Mouse (Mus musculus) cerebellum, postnatal 14 days (tissue): Measurements from ENCODE around the gene Pilra.

Experiments used
- DNase-seq, 2 experiments: peaks; one replicate each; pipeline ENCODE4 v3.0.0; 2021; ENCODE audit warnings: mixed read lengths in 2 of 2

Gene Pilra

DNA sequence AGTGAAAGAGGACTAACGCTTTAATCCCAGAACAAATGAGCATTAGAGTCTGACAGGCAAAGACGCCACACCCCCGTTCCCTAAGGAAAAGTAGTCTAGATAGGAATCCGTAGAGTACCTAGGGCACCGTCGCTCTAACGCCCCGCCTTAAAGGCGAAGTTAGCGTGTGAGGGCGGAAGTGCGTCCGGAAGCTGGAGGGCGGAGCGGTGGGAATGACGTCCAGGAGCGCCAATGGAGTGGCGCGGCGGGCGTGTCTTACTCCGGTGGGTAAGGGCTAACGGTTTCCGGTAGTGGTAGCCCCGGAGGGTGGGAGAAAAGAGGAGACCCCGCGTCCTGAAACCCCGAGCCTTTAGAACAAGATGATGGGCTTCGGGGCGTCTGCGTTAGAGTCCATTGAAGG lies 57.4 kb downstream of the Pilra start, which contains the start of gene Ppp1r35:
Gene Ppp1r35 (plus strand): TSS at position 215 of the 400 bp plus-strand sequence.
- peak; percentile 98 for DNase-seq

DNA sequence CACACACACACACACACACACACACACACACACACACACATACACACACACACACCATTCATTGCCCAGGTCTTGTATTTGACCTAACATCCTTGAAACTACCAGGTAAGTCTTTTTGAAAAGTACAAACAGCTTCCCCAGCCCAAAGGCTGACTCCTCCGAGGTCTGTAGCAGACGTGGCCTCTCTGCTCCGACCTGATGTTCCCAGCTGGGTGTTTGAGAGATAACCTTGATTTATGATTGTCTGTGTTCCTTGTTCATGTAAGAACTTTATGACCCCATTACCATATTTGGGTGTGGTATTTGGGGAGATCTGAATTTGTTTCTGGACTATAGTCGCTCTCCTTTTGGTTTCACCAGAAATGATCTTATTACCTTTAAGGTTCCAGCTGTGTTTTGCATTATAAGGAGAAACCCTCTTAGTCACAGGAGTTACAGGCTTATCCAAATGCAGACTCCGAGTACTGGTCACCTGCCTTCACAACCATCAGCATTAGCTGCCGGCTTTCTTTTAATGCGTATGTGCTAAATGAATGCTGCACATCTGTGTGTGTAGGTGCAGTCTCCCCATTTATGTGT lies 58.7 kb downstream of the Pilra start:
- DNase-seq: no peak

DNA sequence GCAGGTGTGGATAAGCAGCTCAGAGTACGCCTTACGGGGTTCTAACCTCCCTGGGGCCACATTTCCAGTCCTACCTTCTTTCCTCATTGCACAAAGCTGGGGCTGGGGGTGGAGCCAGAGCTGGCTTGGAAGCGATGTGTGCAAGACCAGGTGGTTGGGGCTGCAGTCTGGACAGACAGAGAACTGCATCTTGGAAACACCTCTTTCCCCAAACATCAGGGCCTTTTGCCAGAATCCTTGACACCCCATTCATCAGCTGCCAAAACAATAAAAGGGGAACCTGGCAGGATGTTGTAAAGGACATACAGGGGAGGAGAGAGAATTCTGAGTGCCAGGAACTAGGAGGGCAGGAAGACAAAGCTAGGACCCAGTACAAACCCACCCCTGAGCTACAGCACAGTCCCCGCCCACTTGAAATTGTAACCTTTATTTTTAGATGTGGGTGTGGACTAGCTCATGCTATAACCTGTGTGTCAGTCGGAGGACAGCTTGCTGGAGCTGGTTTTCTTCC lies 59.6 kb downstream of the Pilra start:
- peak in 1 of 2 experiments; percentile 39 for DNase-seq

GRCm38 (mm10) chr5:137775587-137776290 lies 60.3 kb downstream of the Pilra start:
- peak in 1 of 2 experiments; percentile 0 for DNase-seq

DNA sequence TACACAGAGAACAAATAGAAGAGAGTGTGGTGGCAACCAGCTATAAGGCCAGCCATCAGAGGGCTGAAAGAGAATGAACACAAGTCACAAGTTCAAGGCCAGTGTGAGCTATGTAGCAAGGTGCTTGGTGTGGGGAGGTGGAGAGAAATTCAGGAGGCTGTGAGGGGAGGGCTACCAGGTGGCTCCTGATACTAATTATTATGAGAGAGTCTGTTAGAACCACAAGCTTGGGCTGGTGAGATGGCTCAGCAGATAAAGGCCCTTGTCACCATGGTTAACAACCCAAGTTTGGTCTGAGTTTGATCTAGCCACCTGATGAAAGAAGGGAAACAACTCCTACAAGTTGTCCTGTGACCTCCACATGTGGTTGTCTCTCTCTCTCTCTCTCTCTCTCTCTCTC lies 63.3 kb downstream of the Pilra start:
- DNase-seq: no peak
